10 mouse cellular contexts compared by ENCODE assay signal in the genomic region with DNA sequence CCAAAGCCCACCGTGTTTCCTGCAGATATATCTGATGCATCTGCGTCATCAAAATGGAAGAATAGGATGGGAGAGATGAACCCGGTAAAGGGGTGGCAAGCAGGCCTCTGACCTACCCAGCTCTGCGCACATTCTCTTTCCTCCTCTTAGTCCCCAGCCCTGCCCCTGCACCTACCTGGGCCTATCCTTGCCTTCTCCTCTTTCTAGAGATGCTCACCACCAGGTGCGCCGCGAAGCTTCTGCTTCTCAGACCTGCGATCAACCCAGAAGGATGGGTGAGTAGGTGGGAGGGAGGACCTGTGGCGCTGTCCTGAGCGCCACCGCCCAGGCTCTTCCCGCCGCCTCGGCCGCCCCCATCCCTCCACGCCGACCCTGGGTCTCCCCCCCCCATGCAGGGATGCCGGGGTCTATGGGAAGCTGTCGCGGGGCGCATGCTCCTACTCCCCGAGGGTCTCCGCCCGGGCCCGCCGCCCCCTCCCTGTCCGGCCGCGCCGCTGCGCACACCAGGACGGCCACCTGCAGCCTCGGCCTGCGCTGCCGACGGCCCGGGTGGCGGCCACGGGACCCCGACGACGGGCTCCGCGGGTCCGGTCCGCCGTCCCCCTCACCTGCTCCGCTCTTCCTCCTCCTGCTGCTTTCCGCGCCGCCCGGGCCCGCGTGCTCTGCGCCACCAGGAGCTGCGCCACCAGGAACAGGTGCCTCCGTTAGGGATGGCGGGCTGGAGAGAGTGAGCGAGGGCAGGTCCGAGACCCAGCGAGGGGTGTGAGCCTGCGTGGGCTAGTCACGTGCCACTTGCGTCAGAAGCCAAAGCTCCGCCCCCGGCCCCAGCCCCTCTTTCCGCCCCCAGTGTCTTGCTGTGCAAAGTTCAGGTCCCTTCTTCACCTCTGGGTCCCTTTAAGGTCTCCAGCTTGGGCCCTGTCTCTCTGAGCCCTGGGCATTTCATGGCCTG. TPM values are rescaled to one million over a fixed set of nuclear protein-coding genes. Genes with fewer than 3 reads are reported as not detected.
DNase-seq lines count a peak whose midpoint lies in the region; ATAC-seq and TF ChIP-seq lines count a peak whose summit lies in the region.
"Not testable (repeated sequence)": the region's sequence is repeated elsewhere in the genome, so short reads cannot be mapped to it uniquely, and the experiment has no call there.
"Had no signal": no experiment of that assay in that cellular context is flagged by ENCODE, and none has a peak within 500 bp of the region (broad histone marks: within the 10 kb centered on the region; RNA-seq: fewer than 3 reads in every experiment).

A gene (plus strand): TSS at position 51 of the 949 bp plus-strand sequence.
A gene (minus strand): TSS at position 785 of the 949 bp plus-strand sequence.

- not testable (repeated sequence) for H3K27ac ChIP-seq in embryonic facial prominence, embryonic 13.5 days; intestine, embryonic 16.5 days (ENCODE audit: low read length); liver, embryonic 12.5 days; midbrain, embryonic 13.5 days; stomach, embryonic 15.5 days
- H3K27ac ChIP-seq in heart, embryonic 16.5 days (ENCODE audit: low read length) = peak within 1 kb of the TSS; percentile 74

- 31% methylated on average over 5 of the region's 67 CpGs for WGBS in embryonic facial prominence, embryonic 13.5 days
- WGBS in heart, embryonic 16.5 days = 11% methylated on average over 14 of the region's 67 CpGs
- 15% methylated on average over 14 of the region's 67 CpGs for WGBS in intestine, embryonic 16.5 days
- 25% methylated on average over 9 of the region's 67 CpGs for WGBS in liver, embryonic 12.5 days (ENCODE audit: insufficient replicate concordance)
- 29% methylated on average over 15 of the region's 67 CpGs for WGBS in midbrain, embryonic 13.5 days
- WGBS in stomach, embryonic 15.5 days = 24% methylated on average over 16 of the region's 67 CpGs

- H3K4me1 ChIP-seq in embryonic facial prominence, embryonic 13.5 days; heart, embryonic 16.5 days (ENCODE audit: control insufficient read depth, insufficient read depth, low read length); intestine, embryonic 16.5 days (ENCODE audit: control insufficient read depth, insufficient read depth, low read length); liver, embryonic 12.5 days; midbrain, embryonic 13.5 days (replicated peaks); stomach, embryonic 15.5 days: not testable (repeated sequence)

- peak within 1 kb of the TSS; percentile 55 for H3K4me2 ChIP-seq in embryonic facial prominence, embryonic 13.5 days
- peak within 1 kb of the TSS; percentile 53 for H3K4me2 ChIP-seq in heart, embryonic 16.5 days (ENCODE audit: low read depth, low read length)
- H3K4me2 ChIP-seq in intestine, embryonic 16.5 days (ENCODE audit: low read depth, low read length) = peak within 1 kb of the TSS; percentile 40
- H3K4me2 ChIP-seq in liver, embryonic 12.5 days = peak within 1 kb of the TSS; percentile 50
- H3K4me2 ChIP-seq in midbrain, embryonic 13.5 days (replicated peaks) = peak within 1 kb of the TSS; percentile 53
- peak within 1 kb of the TSS; percentile 46 for H3K4me2 ChIP-seq in stomach, embryonic 15.5 days

- peak within 1 kb of the TSS; percentile 42 for H3K4me3 ChIP-seq in embryonic facial prominence, embryonic 13.5 days
- H3K4me3 ChIP-seq in heart, embryonic 16.5 days (ENCODE audit: low read length) = peak within 1 kb of the TSS; percentile 47
- peak within 1 kb of the TSS; percentile 33 for H3K4me3 ChIP-seq in intestine, embryonic 16.5 days (ENCODE audit: low read length)
- peak within 1 kb of the TSS; percentile 37 for H3K4me3 ChIP-seq in liver, embryonic 12.5 days
- peak within 1 kb of the TSS; percentile 43 for H3K4me3 ChIP-seq in midbrain, embryonic 13.5 days (replicated peaks)
- H3K4me3 ChIP-seq in stomach, embryonic 15.5 days (replicated peaks) = peak within 1 kb of the TSS; percentile 35

- not testable (repeated sequence) for H3K9ac ChIP-seq in embryonic facial prominence, embryonic 13.5 days; liver, embryonic 12.5 days; stomach, embryonic 15.5 days
- H3K9ac ChIP-seq in heart, embryonic 16.5 days (ENCODE audit: low read length) = peak within 1 kb of the TSS; percentile 50
- H3K9ac ChIP-seq in intestine, embryonic 16.5 days (ENCODE audit: low read depth, low read length) = peak within 1 kb of the TSS; percentile 49; the same call in 1 of the 2 replicates
- peak within 1 kb of the TSS; percentile 53 for H3K9ac ChIP-seq in midbrain, embryonic 13.5 days (replicated peaks)

- H3K27me3 ChIP-seq in embryonic facial prominence, embryonic 13.5 days; heart, embryonic 16.5 days (ENCODE audit: control insufficient read depth, insufficient read depth, low read length); intestine, embryonic 16.5 days (replicated peaks; ENCODE audit: control insufficient read depth, insufficient read depth, low read length); liver, embryonic 12.5 days (replicated peaks); midbrain, embryonic 13.5 days; stomach, embryonic 15.5 days (replicated peaks): not testable (repeated sequence)

- not testable (repeated sequence) for TF ChIP-seq POLR2A in brain, embryonic 14.5 days (IDR thresholded peaks at IDR 0.05; ENCODE audit: borderline replicate concordance, extremely low read depth, insufficient read depth, insufficient read length, poor library complexity, severe bottlenecking)

- not testable (repeated sequence) for H3K36me3 ChIP-seq in embryonic facial prominence, embryonic 13.5 days; heart, embryonic 16.5 days (ENCODE audit: control insufficient read depth, insufficient read depth); intestine, embryonic 16.5 days (ENCODE audit: control insufficient read depth, insufficient read depth, low read length); liver, embryonic 12.5 days; midbrain, embryonic 13.5 days; stomach, embryonic 15.5 days

- ATAC-seq in embryonic facial prominence, embryonic 13.5 days (ENCODE audit: insufficient number of reproducible peaks, insufficient read depth, low FRiP score, low TSS enrichment, low read depth) = peak; percentile 78
- ATAC-seq in heart, embryonic 16.5 days (replicated peaks; ENCODE audit: extremely low read depth, insufficient read depth, low FRiP score) = peak; percentile 89
- peak; percentile 88 for ATAC-seq in intestine, embryonic 16.5 days
- peak; percentile 94 for ATAC-seq in liver, embryonic 12.5 days
- peak; percentile 95 for ATAC-seq in midbrain, embryonic 13.5 days
- peak; percentile 88 for ATAC-seq in stomach, embryonic 15.5 days (ENCODE audit: insufficient read depth, low FRiP score, low read depth)

- TF ChIP-seq CTCF in brain, embryonic 14.5 days (IDR thresholded peaks at IDR 0.05; ENCODE audit: borderline replicate concordance, extremely low read depth, insufficient read depth, insufficient read length) = not testable (repeated sequence)

- H3K9me3 ChIP-seq in embryonic facial prominence, embryonic 13.5 days; heart, embryonic 16.5 days (replicated peaks; ENCODE audit: control insufficient read depth, low read length); intestine, embryonic 16.5 days (ENCODE audit: control insufficient read depth, low read length); liver, embryonic 12.5 days (replicated peaks); midbrain, embryonic 13.5 days; stomach, embryonic 15.5 days: not testable (repeated sequence)

- peak; percentile 5 for DNase-seq in brain, embryonic 14.5 days (ENCODE audit: low read depth)
- DNase-seq in gastrocnemius, adult 18-20 months (ENCODE audit: low spot score) = not testable (repeated sequence)

RNA-seq across cellular contexts. Expression of the first gene that starts in this region (rescaled TPM):
- polyA plus RNA-seq in brain, embryonic 14.5 days (2012; rRNA removed) = 1.3 and 1.5 TPM in 2 replicates
- 5.9 and 6.1 TPM in 2 replicates for polyA plus RNA-seq in embryonic facial prominence, embryonic 13.5 days (2015; fragmentation: Nextera tagmentation; extraction: Ambion mirVana)
- total RNA-seq in gastrocnemius, adult 18-20 months (2021) = 10 to 100 TPM; 24.1 to 40.7 TPM
- polyA plus RNA-seq in heart, embryonic 16.5 days (2015; fragmentation: Nextera tagmentation; extraction: Ambion mirVana) = 17.5 and 23.9 TPM in 2 replicates
- polyA plus RNA-seq in intestine, embryonic 16.5 days (2015; fragmentation: Nextera tagmentation; extraction: Ambion mirVana) = 0.84 and 0.95 TPM in 2 replicates
- 0.98 and 1.4 TPM in 2 replicates for polyA plus RNA-seq in liver, embryonic 12.5 days (2016; fragmentation: Nextera tagmentation; extraction: Ambion mirVana)
- 1.5 and 1.7 TPM in 2 replicates for polyA plus RNA-seq in midbrain, embryonic 13.5 days (2015; fragmentation: Nextera tagmentation; extraction: Ambion mirVana)
- polyA plus RNA-seq in stomach, embryonic 15.5 days (2015; fragmentation: Nextera tagmentation; extraction: Ambion mirVana) = 1.5 and 5.1 TPM in 2 replicates
- polyA plus RNA-seq: activated CD4-positive, CD25-positive, alpha-beta regulatory T cell, adult 4 months; urinary bladder, adult 2 months had no signal

RNA-seq across cellular contexts. Expression of the second gene that starts in this region (rescaled TPM):
- 157 and 187 TPM in 2 replicates for polyA plus RNA-seq in brain, embryonic 14.5 days (2012; rRNA removed)
- polyA plus RNA-seq in embryonic facial prominence, embryonic 13.5 days (2015; fragmentation: Nextera tagmentation; extraction: Ambion mirVana) = 85.0 and 87.7 TPM in 2 replicates
- total RNA-seq in gastrocnemius, adult 18-20 months (2021) = 10 to 100 TPM in 1 of 2 experiments, 1 to 10 TPM in 1; 8.6 to 43.9 TPM
- 225 TPM in 2 replicates for polyA plus RNA-seq in heart, embryonic 16.5 days (2015; fragmentation: Nextera tagmentation; extraction: Ambion mirVana)
- polyA plus RNA-seq in intestine, embryonic 16.5 days (2015; fragmentation: Nextera tagmentation; extraction: Ambion mirVana) = 151 and 167 TPM in 2 replicates
- polyA plus RNA-seq in liver, embryonic 12.5 days (2016; fragmentation: Nextera tagmentation; extraction: Ambion mirVana) = 147 and 153 TPM in 2 replicates
- 179 and 186 TPM in 2 replicates for polyA plus RNA-seq in midbrain, embryonic 13.5 days (2015; fragmentation: Nextera tagmentation; extraction: Ambion mirVana)
- polyA plus RNA-seq in stomach, embryonic 15.5 days (2015; fragmentation: Nextera tagmentation; extraction: Ambion mirVana) = 106 and 124 TPM in 2 replicates
- polyA plus RNA-seq: activated CD4-positive, CD25-positive, alpha-beta regulatory T cell, adult 4 months had no signal
